Mouse (Mus musculus) lung, embryonic 14.5 days (tissue): ENCODE measurements at regions not wholly inside any gene's neighbourhood (a gene's known extent, or its start where the extent isn't known, plus 50 kb on each side); places are given as distances from the start of the nearest gene placed in this dataset.

Experiments used
- ATAC-seq: fragments of 200-750 bp; cut with Nextera tagmentation; 2 replicates; pipeline ENCODE4 v1.8.0; 2017; ENCODE audit warnings: mild to moderate bottlenecking, moderate TSS enrichment, moderate library complexity; ENCODE audit not compliant: insufficient read depth
- DNase-seq: peaks from one replicate; pipeline ENCODE4 v3.0.0-alpha.2; 2015
- H3K27ac ChIP-seq: fragments of 300-500 bp; sonication (generic); 2 replicates; pipeline ENCODE4 v1.5.1; 2014; ENCODE audit warnings: low read depth, mild to moderate bottlenecking, moderate library complexity
- H3K27me3 ChIP-seq: fragments of 300-500 bp; sonication (generic); 2 replicates; pipeline ENCODE4 v1.6.1; 2014; ENCODE audit warnings: low read length, control low read depth; ENCODE audit not compliant: insufficient read depth
- H3K36me3 ChIP-seq: fragments of 300-500 bp; sonication (generic); 2 replicates; pipeline ENCODE4 v1.6.1; 2014; ENCODE audit warnings: control low read depth; ENCODE audit not compliant: insufficient read depth
- H3K4me1 ChIP-seq: fragments of 300-500 bp; sonication (generic); 2 replicates; pipeline ENCODE4 v1.6.1; 2014; ENCODE audit warnings: antibody characterized with exemption, control low read depth; ENCODE audit not compliant: insufficient read depth
- H3K4me2 ChIP-seq: fragments of 300-500 bp; sonication (generic); 2 replicates; pipeline ENCODE4 v1.6.1; 2014; ENCODE audit warnings: mild to moderate bottlenecking
- H3K4me3 ChIP-seq: fragments of 300-500 bp; sonication (generic); 2 replicates; pipeline ENCODE4 v1.5.1; 2014; ENCODE audit warnings: low read depth, low read length
- H3K9ac ChIP-seq: fragments of 300-500 bp; sonication (generic); 2 replicates; pipeline ENCODE4 v1.6.1; 2014
- H3K9me3 ChIP-seq: fragments of 300-500 bp; sonication (generic); 2 replicates; pipeline ENCODE4 v1.6.1; 2016; ENCODE audit warnings: low read depth, low read length, control low read depth
- CTCF ChIP-seq: IDR thresholded peaks from 2 replicates; pipeline ENCODE4 v1.5.1; 2016; ENCODE audit warnings: antibody characterized with exemption, low read depth
- WGBS: fragments of 180-500 bp; shearing (Covaris S2); extraction: QIAGEN DNeasy Blood & Tissue Kit; methylation state at CpG from one replicate; pipeline ENCODE4 v1.1.7; 2014; 5-methylcytosine and 5-hydroxymethylcytosine counted together

DNA sequence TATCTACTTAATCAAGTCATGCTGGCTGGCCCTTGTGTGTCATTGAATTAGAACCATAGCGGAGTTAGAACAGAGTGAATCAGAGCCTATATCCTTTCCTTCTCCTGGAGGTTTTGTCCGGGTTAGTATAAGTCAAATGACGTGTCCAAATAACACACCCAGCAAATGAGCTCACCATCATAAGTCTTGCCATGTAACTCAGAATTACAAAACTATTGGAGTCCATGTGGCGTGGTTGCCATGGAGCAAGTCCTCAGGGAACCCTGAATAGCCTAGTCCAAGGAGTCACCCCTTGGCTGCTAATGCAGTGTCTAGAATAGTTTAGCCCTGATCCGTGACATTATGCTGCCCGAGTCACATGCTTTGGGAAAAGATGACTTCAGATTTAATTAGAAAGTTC, 57.7 kb upstream of the Ugp2 start:
- DNase-seq (no peak), ATAC-seq (no peak)
- Histone ChIP-seq H3K4me2 (no peak overlapping the region), H3K4me3 (no peak overlapping the region), H3K27ac (no peak overlapping the region), H3K9me3 (no peaks in the 10 kb centered on the region), H3K27me3 (no peaks in the 10 kb centered on the region), H3K4me1 (no peaks in the 10 kb centered on the region), H3K36me3 (no peaks in the 10 kb centered on the region), H3K9ac (no peak overlapping the region)
- WGBS: 77% methylated on average over 6 of the region's 6 CpGs
- no peak for TF ChIP-seq CTCF

DNA sequence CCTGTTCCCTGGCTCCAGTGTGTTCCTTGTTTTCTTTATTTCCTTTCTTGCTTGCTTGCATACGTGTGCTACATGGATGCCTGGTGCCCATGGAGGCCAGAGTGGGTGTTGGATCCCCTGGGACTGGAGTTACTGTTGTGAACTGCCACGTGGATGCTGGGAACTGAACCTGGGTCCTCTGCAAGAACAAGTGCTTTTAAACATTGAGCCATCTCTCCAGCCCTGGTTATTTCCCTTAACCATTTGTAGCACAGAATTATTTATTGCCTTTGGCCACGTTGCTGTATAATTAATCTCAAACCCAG, 57.0 kb upstream of the Ugp2 start:
- no peaks in the 10 kb centered on the region for H3K27me3 ChIP-seq
- no peak for DNase-seq
- no peaks in the 10 kb centered on the region for H3K9me3 ChIP-seq
- no peaks in the 10 kb centered on the region for H3K4me1 ChIP-seq
- TF ChIP-seq CTCF: no peak
- no peak for ATAC-seq
- H3K9ac ChIP-seq: no peak overlapping the region
- no peak overlapping the region for H3K27ac ChIP-seq
- 38% methylated on average over 3 of the region's 3 CpGs for WGBS
- no peak overlapping the region for H3K4me2 ChIP-seq
- no peak overlapping the region for H3K4me3 ChIP-seq
- H3K36me3 ChIP-seq: no peaks in the 10 kb centered on the region

DNA sequence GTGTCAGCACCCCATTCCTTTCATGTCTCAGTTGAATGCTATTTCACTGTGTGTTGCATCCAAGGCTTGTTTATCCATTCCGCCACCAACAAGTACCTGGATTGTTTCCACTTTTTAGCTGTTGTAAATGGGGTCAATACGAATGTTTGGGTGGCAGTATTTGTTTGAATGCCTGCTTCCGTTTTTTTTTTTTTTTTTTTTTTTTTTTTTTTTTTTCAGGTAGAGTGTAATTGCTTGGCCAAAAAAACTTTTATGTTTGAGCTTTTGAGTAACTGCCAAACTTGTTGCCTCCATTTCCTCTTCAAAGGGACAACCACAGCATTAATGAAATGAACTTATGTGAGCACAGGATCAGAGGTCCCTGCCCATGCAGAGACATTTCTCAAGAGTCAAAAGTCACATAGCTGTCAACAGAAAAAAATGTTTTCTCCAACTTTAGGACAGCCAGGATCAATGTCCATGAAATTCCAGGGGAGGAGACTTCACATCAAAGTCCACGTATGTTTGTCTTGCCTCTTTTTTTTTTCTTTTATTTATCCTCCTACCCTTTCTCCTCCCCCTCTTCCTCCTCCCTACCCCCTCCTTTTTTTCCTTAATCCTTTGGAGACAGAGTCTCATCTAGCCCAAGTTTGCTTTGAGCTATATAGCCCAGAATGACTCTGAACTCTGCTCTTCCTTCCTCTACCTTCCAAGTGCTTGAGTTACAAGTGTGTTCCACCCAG, 56.5 kb upstream of the Ugp2 start:
- Histone ChIP-seq H3K36me3 (no peaks in the 10 kb centered on the region), H3K27ac (no peak overlapping the region), H3K9me3 (no peaks in the 10 kb centered on the region), H3K4me3 (no peak overlapping the region), H3K4me2 (no peak overlapping the region), H3K9ac (no peak overlapping the region), H3K27me3 (no peaks in the 10 kb centered on the region), H3K4me1 (no peaks in the 10 kb centered on the region)
- no peak for DNase-seq
- TF ChIP-seq CTCF: no peak
- 64% methylated on average over 4 of the region's 4 CpGs for WGBS
- ATAC-seq: no peak

DNA sequence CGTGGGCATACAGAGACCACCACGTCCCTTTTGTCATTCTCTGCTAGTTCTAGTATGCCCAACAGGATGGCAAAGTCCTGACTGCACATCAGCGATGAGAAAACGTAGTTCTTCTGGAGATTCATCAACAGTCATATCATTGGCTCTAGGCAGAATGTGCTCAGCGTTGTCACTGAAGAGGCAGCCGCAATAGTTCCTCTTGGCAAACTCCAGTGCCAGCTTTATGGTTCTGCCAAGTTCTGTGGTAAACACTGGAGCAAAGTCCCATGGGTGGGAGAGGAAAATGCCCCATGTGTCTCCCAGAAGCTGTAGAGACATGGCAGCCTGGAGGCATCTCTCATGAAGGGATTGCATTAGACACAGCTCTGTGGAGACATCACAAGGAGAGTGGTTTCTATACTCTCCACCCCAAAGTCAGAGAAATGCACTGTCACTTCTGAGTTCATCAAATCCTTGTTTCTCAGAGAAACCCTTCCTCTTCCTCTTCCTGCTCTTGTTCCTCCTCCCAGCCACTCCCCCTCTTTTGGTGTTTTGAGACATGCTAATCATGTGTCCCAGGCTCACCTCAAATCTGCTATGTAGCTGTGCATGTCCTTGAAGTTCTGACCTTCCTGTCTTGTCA, 54.6 kb upstream of the Ugp2 start:
- no peak overlapping the region for H3K9ac ChIP-seq
- no peak for TF ChIP-seq CTCF
- ATAC-seq: no peak
- no peak overlapping the region for H3K4me2 ChIP-seq
- DNase-seq: no peak
- no peaks in the 10 kb centered on the region for H3K27me3 ChIP-seq
- no peaks in the 10 kb centered on the region for H3K9me3 ChIP-seq
- WGBS: 84% methylated on average over 6 of the region's 6 CpGs
- H3K4me1 ChIP-seq: no peaks in the 10 kb centered on the region
- no peak overlapping the region for H3K4me3 ChIP-seq
- H3K27ac ChIP-seq: no peak overlapping the region
- H3K36me3 ChIP-seq: no peaks in the 10 kb centered on the region

DNA sequence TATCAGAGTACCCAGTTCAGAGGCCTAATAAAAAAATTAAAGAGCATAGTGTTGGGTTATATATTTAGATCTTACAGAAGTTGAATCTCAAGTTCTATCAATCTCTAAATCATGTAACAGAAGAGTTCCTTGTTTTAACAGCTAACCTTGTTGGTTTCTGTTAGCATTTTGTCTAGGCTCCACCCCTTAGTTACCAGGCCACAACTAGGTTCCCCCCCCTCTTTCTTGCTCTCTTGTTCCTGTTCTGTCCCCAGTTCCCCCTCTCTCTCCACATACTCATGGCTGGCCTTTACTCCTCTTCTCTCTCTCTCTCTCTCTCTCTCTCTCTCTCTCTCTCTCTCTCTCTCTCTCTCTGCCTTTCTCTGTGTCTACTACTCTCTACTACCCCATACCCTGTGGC, 53.3 kb upstream of the Ugp2 start:
- H3K27ac ChIP-seq: no peak overlapping the region
- no peaks in the 10 kb centered on the region for H3K36me3 ChIP-seq
- no peaks in the 10 kb centered on the region for H3K9me3 ChIP-seq
- H3K4me1 ChIP-seq: no peaks in the 10 kb centered on the region
- no peak overlapping the region for H3K9ac ChIP-seq
- ATAC-seq (no peak), DNase-seq (no peak)
- no peak overlapping the region for H3K4me3 ChIP-seq
- H3K4me2 ChIP-seq: no peak overlapping the region
- no peak for TF ChIP-seq CTCF
- H3K27me3 ChIP-seq: no peaks in the 10 kb centered on the region

DNA sequence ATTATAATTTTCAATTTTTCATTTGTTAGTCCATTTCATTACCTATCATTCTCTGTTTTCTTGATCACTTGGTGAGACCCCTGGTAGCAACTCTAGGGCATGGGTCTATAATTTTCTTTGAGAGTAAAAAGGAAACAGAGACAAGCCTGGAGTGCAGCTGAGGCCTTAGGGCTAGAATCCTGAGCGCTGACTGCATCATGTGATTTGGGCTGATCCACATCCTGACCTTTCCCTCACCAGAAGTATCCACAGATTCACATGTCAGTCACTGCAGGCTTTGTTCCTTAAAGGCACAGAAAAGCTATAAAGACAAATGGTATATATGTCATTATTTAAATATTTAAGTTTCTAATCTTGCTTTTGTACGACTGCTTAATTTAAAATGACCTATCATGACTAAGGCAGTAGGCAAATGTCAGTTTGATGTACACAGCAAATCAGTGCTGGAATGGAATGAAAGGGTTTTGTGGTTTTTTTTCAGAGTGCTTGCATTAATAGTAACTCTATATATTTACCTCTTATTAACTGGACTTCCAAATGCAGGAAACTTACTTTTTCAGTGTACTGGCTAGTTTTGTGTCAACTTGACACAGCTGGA, 51.4 kb upstream of the Ugp2 start:
- no peaks in the 10 kb centered on the region for H3K27me3 ChIP-seq
- 31% methylated on average over 2 of the region's 2 CpGs for WGBS
- DNase-seq: no peak

More for the DNA sequence above, 51.4 kb upstream of the Ugp2 start:
- no peak overlapping the region for H3K4me2 ChIP-seq
- TF ChIP-seq CTCF: no peak
- no peaks in the 10 kb centered on the region for H3K36me3 ChIP-seq
- H3K9ac ChIP-seq: no peak overlapping the region
- ATAC-seq: no peak
- no peaks in the 10 kb centered on the region for H3K4me1 ChIP-seq
- H3K9me3 ChIP-seq: no peaks in the 10 kb centered on the region
- no peak overlapping the region for H3K27ac ChIP-seq
- no peak overlapping the region for H3K4me3 ChIP-seq
